Mouse (Mus musculus): ENCODE measurements around the gene Mtrr.
"Not testable (repeated sequence)": the region's sequence is repeated elsewhere in the genome, so short reads cannot be mapped to it uniquely, and the experiment has no call there.

The Mtrr gene

GRCm38 (mm10) chr13:68568548-68568947, 13.4 kb downstream of the Mtrr start:
- DNase-seq (ENCODE audit: low spot score in 2 of 2), result no peak

- no peak for DNase-seq (ENCODE audit: low spot score in 2 of 2)
Observed at GRCm38 (mm10) chr13:68568110-68568509, 13.8 kb downstream of the Mtrr start.

GRCm38 (mm10) chr13:68553391-68553790, 28.6 kb downstream of the Mtrr start:
- DNase-seq (ENCODE audit: low spot score in 2 of 2), result not testable (repeated sequence)
